Mouse (Mus musculus) bone marrow macrophage, adult 2 months (primary cell): ENCODE measurements at regions not wholly inside any gene's neighbourhood (a gene's known extent, or its start where the extent isn't known, plus 50 kb on each side); places are given as distances from the start of the nearest gene placed in this dataset.
"Not testable (repeated sequence)": the region's sequence is repeated elsewhere in the genome, so short reads cannot be mapped to it uniquely, and the experiment has no call there.

Source experiments
- CTCF ChIP-seq: IDR thresholded peaks from 2 replicates; pipeline ENCODE4 v1.5.1; 2012; ENCODE audit warnings: low read depth, mild to moderate bottlenecking, low read length, moderate library complexity
- POLR2A ChIP-seq: IDR thresholded peaks from 2 replicates; pipeline ENCODE4 v1.6.1; 2012; ENCODE audit warnings: mild to moderate bottlenecking, low read depth, low read length, borderline replicate concordance

GRCm38 (mm10) chrX:94796845-94797244 lies 72.5 kb downstream of the Zxdb start:
- not testable (repeated sequence) for TF ChIP-seq POLR2A, CTCF
